Mouse (Mus musculus): Measurements from ENCODE around the gene Slc19a1.

GRCm38 (mm10) chr10:77004936-77005335 is 27.1 kb upstream of the Slc19a1 start:
- no peak for TF ChIP-seq EP300 (IDR thresholded peaks at IDR 0.05; ENCODE audit: low read length)
- TF ChIP-seq POLR2A (IDR thresholded peaks at IDR 0.05; ENCODE audit: low read depth, low read length), result no peak
- TF ChIP-seq CTCF (conservative IDR thresholded peaks at IDR 0.05 in 1 of 2, IDR thresholded peaks at IDR 0.05 in 1 of 2; ENCODE audit: low read depth in 2 of 2, low read length in 2 of 2), result no peak
- no peak for TF ChIP-seq MAX (IDR thresholded peaks at IDR 0.05; ENCODE audit: low read length)
- no peak for TF ChIP-seq ETS1 (conservative IDR thresholded peaks at IDR 0.05; ENCODE audit: low read depth, low read length)
- no peak for TF ChIP-seq TBP (conservative IDR thresholded peaks at IDR 0.05; ENCODE audit: low read depth, low read length)

Measured in CH12.LX (cell line).